Mouse (Mus musculus): ENCODE results near the gene Myo1f. TPM values are rescaled to one million over a fixed set of nuclear protein-coding genes. Genes with fewer than 3 reads are reported as not detected.

The Myo1f gene
- total and polyA plus RNA-seq, 3 experiments = 13.6 to 27.5 (median 19.5) TPM

DNA sequence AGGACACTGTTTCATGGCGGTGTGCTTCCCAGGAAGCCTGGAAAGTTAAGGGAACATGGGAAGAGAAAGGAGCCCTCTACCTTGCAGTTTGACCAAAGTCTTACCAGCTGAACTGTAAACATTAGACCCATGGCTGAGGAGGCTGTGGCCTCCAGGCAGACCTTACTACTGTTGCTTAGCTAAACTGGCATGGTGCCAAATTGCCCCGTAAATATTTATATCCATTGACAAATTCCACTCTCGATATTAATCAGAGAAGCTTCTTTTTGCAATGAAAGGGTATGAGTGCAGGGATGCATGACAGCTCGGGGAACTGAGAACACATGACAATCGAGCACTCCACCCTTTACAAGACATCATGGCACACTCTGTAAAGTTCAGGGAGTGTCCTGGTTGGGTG is 45.3 kb upstream of the Myo1f start:
- dilution Hi-C loops (cut with MboI; ENCODE audit: extremely low pct_ligation_motif_present, extremely low pct_unique_long_range_greater_than_20kb, low sequenced_read_pairs) (no loop called here), in situ Hi-C loops (cut with MboI; ENCODE audit: low pct_ligation_motif_present, low pct_unique_long_range_greater_than_20kb, low sequenced_read_pairs) (no loop called here)
- H3K4me1 ChIP-seq (ENCODE audit: control insufficient read depth in 1 of 2, insufficient read depth in 2 of 2) = no peaks in the 10 kb centered on the region
- no peak overlapping the region for H3K27ac ChIP-seq (ENCODE audit: insufficient read depth, low read depth)
- no peaks in the 10 kb centered on the region for H3K79me2 ChIP-seq (replicated peaks; ENCODE audit: control insufficient read depth, extremely low read depth, insufficient read depth, poor library complexity, severe bottlenecking)
- no peak overlapping the region for H3K4me3 ChIP-seq (replicated peaks in 1 of 3; ENCODE audit: low read depth in 2 of 3, low read length in 2 of 3, poor library complexity in 1 of 3)
- TF ChIP-seq HCFC1 (IDR thresholded peaks at IDR 0.05; ENCODE audit: low read depth, low read length) (no peak), SMC3 (IDR thresholded peaks at IDR 0.05; ENCODE audit: low read depth, low read length) (no peak), E2F4 (IDR thresholded peaks at IDR 0.05; ENCODE audit: insufficient replicate concordance, low read depth, low read length) (no peak), KAT2A (IDR thresholded peaks at IDR 0.05; ENCODE audit: insufficient replicate concordance, low read length) (no peak), USF2 (conservative IDR thresholded peaks at IDR 0.05; ENCODE audit: low read depth, low read length) (no peak), ZKSCAN1 (IDR thresholded peaks at IDR 0.05; ENCODE audit: borderline replicate concordance, low read depth, low read length) (no peak), ELF1 (IDR thresholded peaks at IDR 0.05; ENCODE audit: low read depth, low read length) (no peak), TBP (conservative IDR thresholded peaks at IDR 0.05; ENCODE audit: low read depth, low read length) (no peak), CHD1 (IDR thresholded peaks at IDR 0.05; ENCODE audit: low read depth, low read length) (no peak), POLR2A (IDR thresholded peaks at IDR 0.05; ENCODE audit: low read depth, low read length) (no peak), MAX (IDR thresholded peaks at IDR 0.05; ENCODE audit: low read length) (no peak), MYC (IDR thresholded peaks at IDR 0.05; ENCODE audit: low read depth, low read length) (no peak), RAD21 (IDR thresholded peaks at IDR 0.05; ENCODE audit: low read depth, low read length) (no peak), PAX5 (IDR thresholded peaks at IDR 0.05; ENCODE audit: low read length) (no peak), MAZ (IDR thresholded peaks at IDR 0.05; ENCODE audit: low read depth, low read length) (no peak), EP300 (IDR thresholded peaks at IDR 0.05; ENCODE audit: low read length) (no peak), MXI1 (IDR thresholded peaks at IDR 0.05; ENCODE audit: low read depth, low read length) (no peak), USF1 (IDR thresholded peaks at IDR 0.05; ENCODE audit: low read depth, low read length) (no peak), NELFE (IDR thresholded peaks at IDR 0.05; ENCODE audit: low read depth, low read length) (no peak), CTCF (conservative IDR thresholded peaks at IDR 0.05 in 1 of 2, IDR thresholded peaks at IDR 0.05 in 1 of 2; ENCODE audit: low read depth in 2 of 2, low read length in 2 of 2) (no peak)
- H3K9ac ChIP-seq (ENCODE audit: insufficient read depth, low read depth) = no peak overlapping the region
- H3K36me3 ChIP-seq (replicated peaks in 1 of 2; ENCODE audit: control insufficient read depth in 1 of 2, insufficient read depth in 1 of 2, low read length in 1 of 2) = no peaks in the 10 kb centered on the region
- H3K9me3 ChIP-seq (replicated peaks; ENCODE audit: low read length) = no peaks in the 10 kb centered on the region
- peaks cover 5% of the 10 kb centered on the region for H3K27me3 ChIP-seq (replicated peaks)
- no peak overlapping the region for H3K4me2 ChIP-seq (ENCODE audit: insufficient read depth, low read depth, poor library complexity, severe bottlenecking)
- DNase-seq (ENCODE audit: extremely low read depth) = no peak

DNA sequence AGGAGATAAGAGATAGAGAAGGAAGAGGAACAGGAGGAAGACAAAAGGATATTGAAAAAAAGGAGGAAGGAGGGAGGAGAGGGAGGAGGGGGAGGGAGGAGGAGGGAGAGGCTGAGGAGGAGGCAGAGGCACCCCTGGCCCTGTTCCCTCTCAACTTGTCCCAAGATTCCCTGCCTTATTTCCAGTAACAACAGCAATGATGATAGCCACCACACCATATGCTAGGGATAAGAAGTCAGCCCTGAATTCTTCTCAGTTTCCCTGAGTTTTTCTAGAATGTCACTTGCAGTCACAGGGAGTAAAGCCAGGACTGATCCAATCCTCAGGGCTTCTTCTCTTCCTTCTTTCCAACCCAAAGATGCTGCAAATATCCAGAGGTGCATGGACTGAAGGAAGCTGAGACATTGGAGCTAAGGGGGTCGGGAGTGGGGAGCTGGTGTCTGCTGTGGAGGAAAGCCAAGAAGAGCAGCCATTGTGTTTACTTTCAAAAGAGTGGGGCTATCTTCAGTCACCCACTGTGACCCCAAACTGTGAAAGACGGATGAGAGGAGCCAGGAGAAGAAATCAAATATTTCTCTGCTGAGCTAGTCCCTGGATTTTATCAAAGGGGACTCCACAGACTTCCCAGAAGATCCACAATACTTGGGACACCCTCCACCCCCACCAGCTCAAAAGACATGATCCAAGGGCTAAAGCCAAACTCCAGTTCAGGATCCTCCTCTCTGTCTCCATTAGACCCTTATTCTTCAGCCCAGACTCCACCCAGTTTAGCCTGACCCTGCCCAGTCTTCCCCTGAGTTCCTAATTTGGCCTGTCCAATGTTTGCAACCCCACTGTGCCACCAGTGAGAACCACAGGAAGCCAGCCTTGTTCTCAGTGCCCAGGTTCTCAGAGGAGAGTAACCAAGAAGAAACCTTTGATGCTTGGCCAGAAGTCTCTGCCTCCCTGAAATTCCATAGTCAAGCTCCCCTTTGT is 42.8 kb upstream of the Myo1f start:
- no peaks in the 10 kb centered on the region for H3K9me3 ChIP-seq (replicated peaks; ENCODE audit: low read length)
- no peaks in the 10 kb centered on the region for H3K79me2 ChIP-seq (replicated peaks; ENCODE audit: control insufficient read depth, extremely low read depth, insufficient read depth, poor library complexity, severe bottlenecking)
- dilution Hi-C loops (cut with MboI; ENCODE audit: extremely low pct_ligation_motif_present, extremely low pct_unique_long_range_greater_than_20kb, low sequenced_read_pairs) (no loop called here), in situ Hi-C loops (cut with MboI; ENCODE audit: low pct_ligation_motif_present, low pct_unique_long_range_greater_than_20kb, low sequenced_read_pairs) (no loop called here)
- no peak for TF ChIP-seq TCF12 (IDR thresholded peaks at IDR 0.05; ENCODE audit: low read depth, low read length)
- no peak for TF ChIP-seq SMC3 (IDR thresholded peaks at IDR 0.05; ENCODE audit: low read depth, low read length)
- TF ChIP-seq USF1 (IDR thresholded peaks at IDR 0.05; ENCODE audit: low read depth, low read length) = no peak
- TF ChIP-seq KAT2A (IDR thresholded peaks at IDR 0.05; ENCODE audit: insufficient replicate concordance, low read length) = no peak
- no peak for TF ChIP-seq BHLHE40 (IDR thresholded peaks at IDR 0.05; ENCODE audit: low read depth, low read length)
- TF ChIP-seq ZKSCAN1 (IDR thresholded peaks at IDR 0.05; ENCODE audit: borderline replicate concordance, low read depth, low read length) = no peak
- no peak for TF ChIP-seq MAFK (IDR thresholded peaks at IDR 0.05; ENCODE audit: insufficient replicate concordance, low read length)
- no peak for TF ChIP-seq RCOR1 (conservative IDR thresholded peaks at IDR 0.05; ENCODE audit: low read depth, low read length)
- TF ChIP-seq MYC (IDR thresholded peaks at IDR 0.05; ENCODE audit: low read depth, low read length) = no peak
- no peak for TF ChIP-seq NELFE (IDR thresholded peaks at IDR 0.05; ENCODE audit: low read depth, low read length)
- TF ChIP-seq POLR2AphosphoS2 (IDR thresholded peaks at IDR 0.05; ENCODE audit: low read depth, low read length) = no peak
- TF ChIP-seq JUND (conservative IDR thresholded peaks at IDR 0.05; ENCODE audit: low read depth, low read length) = no peak
- TF ChIP-seq NRF1 (IDR thresholded peaks at IDR 0.05; ENCODE audit: low read depth, low read length) = no peak
- no peak for TF ChIP-seq TBP (conservative IDR thresholded peaks at IDR 0.05; ENCODE audit: low read depth, low read length)
- TF ChIP-seq CTCF (conservative IDR thresholded peaks at IDR 0.05 in 1 of 2, IDR thresholded peaks at IDR 0.05 in 1 of 2; ENCODE audit: low read depth in 2 of 2, low read length in 2 of 2) = no peak
- TF ChIP-seq POLR2A (IDR thresholded peaks at IDR 0.05; ENCODE audit: low read depth, low read length) = no peak
- no peak for TF ChIP-seq EP300 (IDR thresholded peaks at IDR 0.05; ENCODE audit: low read length)
- TF ChIP-seq RAD21 (IDR thresholded peaks at IDR 0.05; ENCODE audit: low read depth, low read length) = no peak
- TF ChIP-seq SIN3A (IDR thresholded peaks at IDR 0.05; ENCODE audit: low read length) = no peak
- TF ChIP-seq CHD2 (IDR thresholded peaks at IDR 0.05; ENCODE audit: low read length) = no peak
- no peak overlapping the region for H3K9ac ChIP-seq (ENCODE audit: insufficient read depth, low read depth)
- no peaks in the 10 kb centered on the region for H3K36me3 ChIP-seq (replicated peaks in 1 of 2; ENCODE audit: control insufficient read depth in 1 of 2, insufficient read depth in 1 of 2, low read length in 1 of 2)
- H3K4me3 ChIP-seq (replicated peaks in 1 of 3; ENCODE audit: low read depth in 2 of 3, low read length in 2 of 3, poor library complexity in 1 of 3) = no peak overlapping the region
- H3K4me1 ChIP-seq (ENCODE audit: control insufficient read depth in 1 of 2, insufficient read depth in 2 of 2) = no peaks in the 10 kb centered on the region
- DNase-seq (ENCODE audit: extremely low read depth) = no peak
- peaks cover 5% of the 10 kb centered on the region for H3K27me3 ChIP-seq (replicated peaks)
- no peak overlapping the region for H3K27ac ChIP-seq (ENCODE audit: insufficient read depth, low read depth)
- no peak overlapping the region for H3K4me2 ChIP-seq (ENCODE audit: insufficient read depth, low read depth, poor library complexity, severe bottlenecking)

Data from CH12.LX (cell line).